Mouse (Mus musculus) intestine, embryonic 15.5 days (tissue): ENCODE measurements at regions not wholly inside any gene's neighbourhood (a gene's known extent, or its start where the extent isn't known, plus 50 kb on each side); places are given as distances from the start of the nearest gene placed in this dataset.

ENCODE experiments used
- ATAC-seq: fragments of 200-750 bp; cut with Nextera tagmentation; 2 replicates; pipeline ENCODE4 v1.8.0; 2017; ENCODE audit warnings: moderate TSS enrichment, moderate library complexity
- H3K27ac ChIP-seq: fragments of 300-500 bp; sonication (generic); 2 replicates; pipeline ENCODE4 v1.5.1; 2015; ENCODE audit warnings: mild to moderate bottlenecking, inconsistent platforms
- H3K27me3 ChIP-seq: fragments of 300-500 bp; sonication (generic); replicated peaks from 2 replicates; pipeline ENCODE4 v1.6.1; 2015; ENCODE audit warnings: inconsistent platforms
- H3K36me3 ChIP-seq: fragments of 300-500 bp; sonication (generic); 2 replicates; pipeline ENCODE4 v1.6.1; 2015; ENCODE audit warnings: inconsistent platforms
- H3K4me1 ChIP-seq: fragments of 300-500 bp; sonication (generic); replicated peaks from 2 replicates; pipeline ENCODE4 v1.6.1; 2015; ENCODE audit warnings: inconsistent platforms
- H3K4me2 ChIP-seq: fragments of 300-500 bp; sonication (generic); replicated peaks from 2 replicates; pipeline ENCODE4 v1.6.1; 2015; ENCODE audit warnings: mild to moderate bottlenecking, inconsistent platforms
- H3K4me3 ChIP-seq: fragments of 300-500 bp; sonication (generic); replicated peaks from 2 replicates; pipeline ENCODE4 v1.5.1; 2015; ENCODE audit warnings: inconsistent platforms
- H3K9ac ChIP-seq: fragments of 300-500 bp; sonication (generic); 2 replicates; pipeline ENCODE4 v1.6.1; 2015; ENCODE audit warnings: inconsistent platforms
- H3K9me3 ChIP-seq: fragments of 300-500 bp; sonication (generic); 2 replicates; pipeline ENCODE4 v1.6.1; 2016; ENCODE audit warnings: inconsistent platforms
- WGBS: fragments of 180-500 bp; shearing (Covaris S2); methylation state at CpG from one replicate; pipeline ENCODE4 v1.1.7; 2015; 5-methylcytosine and 5-hydroxymethylcytosine counted together

- Histone ChIP-seq H3K4me2 (no peak overlapping the region), H3K36me3 (no peaks in the 10 kb centered on the region), H3K4me3 (no peak overlapping the region), H3K9me3 (no peaks in the 10 kb centered on the region), H3K27me3 (no peaks in the 10 kb centered on the region), H3K27ac (no peak overlapping the region), H3K4me1 (no peaks in the 10 kb centered on the region), H3K9ac (no peak overlapping the region)
- no peak for ATAC-seq
- 81% methylated on average over 3 of the region's 3 CpGs for WGBS
Measured at GRCm38 (mm10) chr14:61774171-61774570, 166.9 kb downstream of the Kcnrg start.

- WGBS: 81% methylated on average over 5 of the region's 5 CpGs
- Histone ChIP-seq H3K27ac (no peak overlapping the region), H3K27me3 (no peaks in the 10 kb centered on the region), H3K9ac (no peak overlapping the region), H3K9me3 (no peaks in the 10 kb centered on the region), H3K4me2 (no peak overlapping the region), H3K36me3 (no peaks in the 10 kb centered on the region), H3K4me3 (no peak overlapping the region), H3K4me1 (no peaks in the 10 kb centered on the region)
- no peak for ATAC-seq
Measured at GRCm38 (mm10) chr14:61778618-61779017, 171.4 kb downstream of the Kcnrg start.

GRCm38 (mm10) chr14:61783206-61783605 lies 175.9 kb downstream of the Kcnrg start:
- no peak overlapping the region for H3K9ac ChIP-seq
- H3K27ac ChIP-seq: no peak overlapping the region
- H3K27me3 ChIP-seq: no peaks in the 10 kb centered on the region
- no peaks in the 10 kb centered on the region for H3K36me3 ChIP-seq
- H3K9me3 ChIP-seq: no peaks in the 10 kb centered on the region
- no peaks in the 10 kb centered on the region for H3K4me1 ChIP-seq
- H3K4me2 ChIP-seq: no peak overlapping the region
- H3K4me3 ChIP-seq: no peak overlapping the region
- WGBS: 76% methylated on average over 3 of the region's 3 CpGs
- no peak for ATAC-seq

GRCm38 (mm10) chr14:61784609-61785008 lies 177.4 kb downstream of the Kcnrg start:
- H3K27ac ChIP-seq: no peak overlapping the region
- WGBS: 89% methylated on average over 4 of the region's 4 CpGs
- no peak overlapping the region for H3K9ac ChIP-seq
- no peaks in the 10 kb centered on the region for H3K36me3 ChIP-seq
- H3K27me3 ChIP-seq: no peaks in the 10 kb centered on the region
- ATAC-seq: no peak
- H3K4me3 ChIP-seq: no peak overlapping the region
- H3K4me2 ChIP-seq: no peak overlapping the region
- no peaks in the 10 kb centered on the region for H3K4me1 ChIP-seq
- no peaks in the 10 kb centered on the region for H3K9me3 ChIP-seq

GRCm38 (mm10) chr14:61786031-61786430 lies 178.8 kb downstream of the Kcnrg start:
- Histone ChIP-seq H3K4me1 (no peaks in the 10 kb centered on the region), H3K36me3 (no peaks in the 10 kb centered on the region), H3K9me3 (no peaks in the 10 kb centered on the region), H3K9ac (no peak overlapping the region), H3K27me3 (no peaks in the 10 kb centered on the region), H3K4me3 (no peak overlapping the region), H3K27ac (no peak overlapping the region), H3K4me2 (no peak overlapping the region)
- ATAC-seq: no peak

GRCm38 (mm10) chr14:61787746-61788145 lies 180.5 kb downstream of the Kcnrg start:
- no peak overlapping the region for H3K4me2 ChIP-seq
- H3K9ac ChIP-seq: no peak overlapping the region
- ATAC-seq: no peak
- no peaks in the 10 kb centered on the region for H3K36me3 ChIP-seq
- no peak overlapping the region for H3K4me3 ChIP-seq
- H3K27ac ChIP-seq: no peak overlapping the region
- no peaks in the 10 kb centered on the region for H3K27me3 ChIP-seq
- 72% methylated on average over 4 of the region's 4 CpGs for WGBS
- no peaks in the 10 kb centered on the region for H3K4me1 ChIP-seq
- no peaks in the 10 kb centered on the region for H3K9me3 ChIP-seq

- ATAC-seq: no peak
- Histone ChIP-seq H3K27ac (no peak overlapping the region), H3K4me3 (no peak overlapping the region), H3K36me3 (no peaks in the 10 kb centered on the region), H3K4me1 (no peaks in the 10 kb centered on the region), H3K9me3 (no peaks in the 10 kb centered on the region), H3K9ac (no peak overlapping the region), H3K27me3 (no peaks in the 10 kb centered on the region), H3K4me2 (no peak overlapping the region)
- 80% methylated on average over 20 of the region's 20 CpGs for WGBS
Measured at GRCm38 (mm10) chr14:61788998-61789790, 181.9 kb downstream of the Kcnrg start.

- Histone ChIP-seq H3K4me1 (no peaks in the 10 kb centered on the region), H3K9me3 (no peaks in the 10 kb centered on the region), H3K4me3 (no peak overlapping the region), H3K27me3 (no peaks in the 10 kb centered on the region), H3K36me3 (no peaks in the 10 kb centered on the region), H3K9ac (no peak overlapping the region), H3K27ac (no peak overlapping the region), H3K4me2 (no peak overlapping the region)
- WGBS: 91% methylated on average over 7 of the region's 7 CpGs
- ATAC-seq: no peak
Measured at GRCm38 (mm10) chr14:61795976-61796645, 188.9 kb downstream of the Kcnrg start.

- no peak overlapping the region for H3K27ac ChIP-seq
- H3K9ac ChIP-seq: no peak overlapping the region
- H3K36me3 ChIP-seq: no peaks in the 10 kb centered on the region
- no peak overlapping the region for H3K4me2 ChIP-seq
- H3K4me3 ChIP-seq: no peak overlapping the region
- WGBS: 95% methylated on average over 7 of the region's 7 CpGs
- no peaks in the 10 kb centered on the region for H3K4me1 ChIP-seq
- H3K27me3 ChIP-seq: no peaks in the 10 kb centered on the region
- ATAC-seq: no peak
- no peaks in the 10 kb centered on the region for H3K9me3 ChIP-seq
Measured at GRCm38 (mm10) chr14:61796671-61797070, 189.4 kb downstream of the Kcnrg start.

- H3K27me3 ChIP-seq: no peaks in the 10 kb centered on the region
- no peak overlapping the region for H3K4me3 ChIP-seq
- no peaks in the 10 kb centered on the region for H3K9me3 ChIP-seq
- no peak overlapping the region for H3K27ac ChIP-seq
- no peaks in the 10 kb centered on the region for H3K36me3 ChIP-seq
- no peak for ATAC-seq
- H3K9ac ChIP-seq: no peak overlapping the region
- H3K4me1 ChIP-seq: no peaks in the 10 kb centered on the region
- WGBS: 68% methylated on average over 1 of the region's 1 CpGs
- no peak overlapping the region for H3K4me2 ChIP-seq
Measured at GRCm38 (mm10) chr14:61803421-61803925, 196.2 kb downstream of the Kcnrg start.

- no peak for ATAC-seq
- no peaks in the 10 kb centered on the region for H3K36me3 ChIP-seq
- H3K4me1 ChIP-seq: 0 out of 2 replicates have a peak, but pooled peaks cover 6% of the 10 kb centered on the region
- H3K27me3 ChIP-seq: no peaks in the 10 kb centered on the region
- H3K4me2 ChIP-seq: no peak overlapping the region
- H3K9ac ChIP-seq: no peak overlapping the region
- no peaks in the 10 kb centered on the region for H3K9me3 ChIP-seq
- H3K27ac ChIP-seq: no peak overlapping the region
- 72% methylated on average over 2 of the region's 2 CpGs for WGBS
- H3K4me3 ChIP-seq: no peak overlapping the region
Measured at GRCm38 (mm10) chr14:61805433-61805832, 198.2 kb downstream of the Kcnrg start.

GRCm38 (mm10) chr14:61808193-61808592 lies 200.9 kb downstream of the Kcnrg start:
- no peak overlapping the region for H3K4me3 ChIP-seq
- ATAC-seq: no peak
- H3K27ac ChIP-seq: no peak overlapping the region
- no peaks in the 10 kb centered on the region for H3K9me3 ChIP-seq
- H3K27me3 ChIP-seq: no peaks in the 10 kb centered on the region
- no peaks in the 10 kb centered on the region for H3K36me3 ChIP-seq
- 55% methylated on average over 9 of the region's 9 CpGs for WGBS
- H3K9ac ChIP-seq: no peak overlapping the region
- H3K4me2 ChIP-seq: no peak overlapping the region
- H3K4me1 ChIP-seq: 0 out of 2 replicates have a peak, but pooled peaks cover 6% of the 10 kb centered on the region
